Comparison of ENCODE assay signal across 8 mouse cellular contexts in genomic region chr1:171504586-171504985, GRCm38 (mm10). TPM values are rescaled to one million over a fixed set of nuclear protein-coding genes. Genes with fewer than 3 reads are reported as not detected.
DNase-seq lines count a peak whose midpoint lies in the region; ATAC-seq and TF ChIP-seq lines count a peak whose summit lies in the region.

No protein-coding gene starts in this region.

- peak overlapping the region; percentile 67 for H3K4me3 ChIP-seq in forebrain, embryonic 13.5 days
- peak overlapping the region; percentile 68 for H3K4me3 ChIP-seq in liver, embryonic 13.5 days (replicated peaks)
- H3K4me3 ChIP-seq in thymus, adult 2 months (ENCODE audit: control insufficient read depth, insufficient read depth, low read length): no peak overlapping the region

- ATAC-seq in forebrain, embryonic 13.5 days: no peak
- ATAC-seq in liver, embryonic 13.5 days (ENCODE audit: low read depth): no peak

- H3K9ac ChIP-seq in forebrain, embryonic 13.5 days: peak overlapping the region; percentile 36; the same call in 1 of the 2 replicates
- H3K9ac ChIP-seq in liver, embryonic 13.5 days: peak overlapping the region; percentile 42; the same call in 1 of the 2 replicates

- peak; percentile 11 for DNase-seq in embryo, embryonic 11 days
- DNase-seq in embryo, embryonic 10 days (ENCODE audit: low spot score): no peak
- peak; percentile 51 for DNase-seq in 416B (ENCODE audit: low read depth)
- no peak for DNase-seq in liver, embryonic 13.5 days
- no peak for DNase-seq in thymus, postnatal 36 days
- DNase-seq in thymus, adult 2 months: no peak
- DNase-seq in gastrocnemius, postnatal 4 days (ENCODE audit: low spot score in 2 of 2): no peak

- no peak overlapping the region for H3K27ac ChIP-seq in forebrain, embryonic 13.5 days
- H3K27ac ChIP-seq in liver, embryonic 13.5 days: no peak overlapping the region
- no peak overlapping the region for H3K27ac ChIP-seq in thymus, adult 2 months (ENCODE audit: control insufficient read depth, insufficient read depth, low read length)

- 0 out of 2 replicates have a peak, but pooled peaks cover 7% of the 10 kb centered on the region for H3K36me3 ChIP-seq in forebrain, embryonic 13.5 days (ENCODE audit: poor library complexity, severe bottlenecking)
- H3K36me3 ChIP-seq in liver, embryonic 13.5 days: no peaks in the 10 kb centered on the region
- no peaks in the 10 kb centered on the region for H3K36me3 ChIP-seq in thymus, adult 2 months (ENCODE audit: control insufficient read depth, insufficient read depth, low read length)

- H3K4me2 ChIP-seq in forebrain, embryonic 13.5 days: peak overlapping the region; percentile 71
- H3K4me2 ChIP-seq in liver, embryonic 13.5 days: peak overlapping the region; percentile 94

- TF ChIP-seq POLR2A in thymus, adult 2 months (IDR thresholded peaks at IDR 0.05; ENCODE audit: control insufficient read depth, extremely low read depth, insufficient read depth, low read length, poor library complexity): no peak

- H3K27me3 ChIP-seq in forebrain, embryonic 13.5 days: no peaks in the 10 kb centered on the region
- H3K27me3 ChIP-seq in liver, embryonic 13.5 days: no peaks in the 10 kb centered on the region
- no peaks in the 10 kb centered on the region for H3K27me3 ChIP-seq in thymus, adult 2 months (ENCODE audit: control insufficient read depth, insufficient read depth, low read length)

- H3K9me3 ChIP-seq in forebrain, embryonic 13.5 days (replicated peaks): peaks cover 5% of the 10 kb centered on the region; the same call in 1 of the 2 replicates
- no peaks in the 10 kb centered on the region for H3K9me3 ChIP-seq in liver, embryonic 13.5 days (replicated peaks)

- TF ChIP-seq CTCF in thymus, adult 2 months (IDR thresholded peaks at IDR 0.05; ENCODE audit: borderline replicate concordance, control insufficient read depth, extremely low read depth, insufficient read depth, low read length, poor library complexity): no peak

- peaks cover 13% of the 10 kb centered on the region for H3K4me1 ChIP-seq in forebrain, embryonic 13.5 days
- peaks cover 24% of the 10 kb centered on the region for H3K4me1 ChIP-seq in liver, embryonic 13.5 days (replicated peaks)
- peaks cover 3% of the 10 kb centered on the region; the same call in 1 of the 2 replicates for H3K4me1 ChIP-seq in thymus, adult 2 months (replicated peaks; ENCODE audit: control insufficient read depth, insufficient read depth, low read length)

- WGBS in forebrain, embryonic 13.5 days: 71% methylated on average over 4 of the region's 4 CpGs
- 12% methylated on average over 4 of the region's 4 CpGs for WGBS in liver, embryonic 13.5 days (ENCODE audit: insufficient replicate concordance)
- 49% methylated on average over 4 of the region's 4 CpGs for WGBS in thymus, adult 2 months

RNA-seq across cellular contexts. Expression of gene Alyref2, which starts 1.3 kb away (rescaled TPM):
- 23.0 and 24.5 TPM in 2 replicates for polyA plus RNA-seq in forebrain, embryonic 13.5 days (2015; fragmentation: Nextera tagmentation; extraction: Ambion mirVana)
- 3.5 and 3.7 TPM in 2 replicates for polyA plus RNA-seq in liver, embryonic 13.5 days (2015; fragmentation: Nextera tagmentation; extraction: Ambion mirVana)
- polyA plus RNA-seq in thymus, adult 2 months (2012; rRNA removed): 5.8 and 6.6 TPM in 2 replicates
- total RNA-seq in gastrocnemius, postnatal 4 days (2021): 1 to 10 TPM; 3.7 to 4.2 TPM

RNA-seq across cellular contexts. Expression of gene Itln1, which starts 30.5 kb away (rescaled TPM):
- not detected in 2 replicates for polyA plus RNA-seq in forebrain, embryonic 13.5 days (2015; fragmentation: Nextera tagmentation; extraction: Ambion mirVana)
- not detected in 2 replicates for polyA plus RNA-seq in liver, embryonic 13.5 days (2015; fragmentation: Nextera tagmentation; extraction: Ambion mirVana)
- 1.9 and 2.5 TPM in 2 replicates for polyA plus RNA-seq in thymus, adult 2 months (2012; rRNA removed)
- not detected for total RNA-seq in gastrocnemius, postnatal 4 days (2021)

RNA-seq across cellular contexts. Expression of gene Cd244a, which starts 54.4 kb away (rescaled TPM):
- not detected in 2 replicates for polyA plus RNA-seq in forebrain, embryonic 13.5 days (2015; fragmentation: Nextera tagmentation; extraction: Ambion mirVana)
- polyA plus RNA-seq in liver, embryonic 13.5 days (2015; fragmentation: Nextera tagmentation; extraction: Ambion mirVana): 0.37 and 0.46 TPM in 2 replicates
- polyA plus RNA-seq in thymus, adult 2 months (2012; rRNA removed): 1.8 and 1.9 TPM in 2 replicates
- total RNA-seq in gastrocnemius, postnatal 4 days (2021): under 1 TPM in 1 of 2 experiments, not detected in 1; 0.23 TPM

Comparison
In these comparisons a context has a peak if more than half of its experiments do, and no peak if none do; other contexts are left out.
1. DNase-seq: peak in embryo, embryonic 11 days (single experiment) and 416B (single experiment); none in embryo, embryonic 10 days (single experiment), liver, embryonic 13.5 days (single experiment), thymus, postnatal 36 days (0 of 2), thymus, adult 2 months (single experiment) and gastrocnemius, postnatal 4 days (0 of 2).